In genomic region chr12:54463806-54464205, GRCm38 (mm10) we compare ENCODE assay signal across 22 mouse cellular contexts.
DNase-seq lines count a peak whose midpoint lies in the region; ATAC-seq and TF ChIP-seq lines count a peak whose summit lies in the region.
"Had no signal": no experiment of that assay in that cellular context is flagged by ENCODE, and none has a peak within 500 bp of the region (broad histone marks: within the 10 kb centered on the region; RNA-seq: fewer than 3 reads in every experiment).

No protein-coding gene starts in this region.

- H3K9me3 ChIP-seq in kidney, embryonic 16.5 days (ENCODE audit: low read length) = no peaks in the 10 kb centered on the region
- no peaks in the 10 kb centered on the region for H3K9me3 ChIP-seq in intestine, embryonic 14.5 days (ENCODE audit: control insufficient read depth, low read length)
- H3K9me3 ChIP-seq: embryonic facial prominence, embryonic 10.5 days; hindbrain, embryonic 13.5 days; neural tube, embryonic 13.5 days had no signal

- H3K4me2 ChIP-seq in kidney, embryonic 16.5 days (replicated peaks; ENCODE audit: low read depth, low read length) = no peak overlapping the region
- no peak overlapping the region for H3K4me2 ChIP-seq in intestine, embryonic 14.5 days (ENCODE audit: low read length)
- H3K4me2 ChIP-seq: hindbrain, embryonic 13.5 days; midbrain, embryonic 11.5 days; neural tube, embryonic 13.5 days had no signal

- no peaks in the 10 kb centered on the region for H3K36me3 ChIP-seq in kidney, embryonic 16.5 days (ENCODE audit: insufficient read depth, low read length)
- no peaks in the 10 kb centered on the region for H3K36me3 ChIP-seq in intestine, embryonic 14.5 days (ENCODE audit: control insufficient read depth, insufficient read depth, low read length)
- H3K36me3 ChIP-seq in small intestine, adult 2 months (ENCODE audit: control insufficient read depth, insufficient read depth, low read length) = no peaks in the 10 kb centered on the region
- H3K36me3 ChIP-seq: embryonic facial prominence, embryonic 10.5 days; G1E; hindbrain, embryonic 13.5 days; neural tube, embryonic 13.5 days had no signal

- no peak overlapping the region for H3K4me3 ChIP-seq in kidney, embryonic 16.5 days (ENCODE audit: low read length)
- no peak overlapping the region for H3K4me3 ChIP-seq in intestine, embryonic 14.5 days (ENCODE audit: low read depth, low read length)
- no peak overlapping the region for H3K4me3 ChIP-seq in small intestine, adult 2 months (ENCODE audit: low read depth, low read length)
- H3K4me3 ChIP-seq: embryonic facial prominence, embryonic 10.5 days; heart, adult 2 months; hindbrain, embryonic 13.5 days; neural tube, embryonic 13.5 days had no signal

- ATAC-seq in kidney, embryonic 16.5 days (ENCODE audit: low FRiP score, low TSS enrichment) = no peak
- peak; percentile 90 for ATAC-seq in intestine, embryonic 14.5 days (replicated peaks; ENCODE audit: low FRiP score, low TSS enrichment, low read depth)
- ATAC-seq: CD4-positive, CD25-positive, alpha-beta regulatory T cell, adult 4 months; forebrain, embryonic 14.5 days had no signal

- H3K27me3 ChIP-seq in kidney, embryonic 16.5 days (ENCODE audit: insufficient read depth, low read length) = no peaks in the 10 kb centered on the region
- H3K27me3 ChIP-seq in intestine, embryonic 14.5 days (replicated peaks; ENCODE audit: control insufficient read depth, insufficient read depth, low read length) = no peaks in the 10 kb centered on the region
- no peaks in the 10 kb centered on the region for H3K27me3 ChIP-seq in small intestine, adult 2 months (ENCODE audit: control insufficient read depth, insufficient read depth, low read length)
- H3K27me3 ChIP-seq: hindbrain, embryonic 13.5 days; neural tube, embryonic 13.5 days had no signal

- DNase-seq in kidney, adult 11 months = peak; percentile 60
- DNase-seq in 416B (ENCODE audit: low read depth) = peak; percentile 30
- peak; percentile 61 for DNase-seq in intestine, embryonic 14.5 days (ENCODE audit: low spot score)
- no peak for DNase-seq in embryo, embryonic 10.5 days (ENCODE audit: low spot score)
- no peak for DNase-seq in thymus, adult 18-20 months
- DNase-seq: cerebellum, adult 11 months; cerebellum, postnatal 25 days; liver; lung, adult 2 months; right cerebral cortex, postnatal 14 days had no signal

- H3K27ac ChIP-seq in kidney, embryonic 16.5 days (ENCODE audit: low read length) = no peak overlapping the region
- 0 out of 2 replicates have a peak overlapping the region, but pooled peaks have one; percentile 12 for H3K27ac ChIP-seq in intestine, embryonic 14.5 days (ENCODE audit: low read depth)
- H3K27ac ChIP-seq in small intestine, adult 2 months (ENCODE audit: insufficient read depth, low read depth, low read length) = peak overlapping the region; percentile 97
- H3K27ac ChIP-seq: embryonic facial prominence, embryonic 10.5 days; heart, adult 2 months; hindbrain, embryonic 13.5 days; kidney, postnatal 0 days; macrophage; neural tube, embryonic 13.5 days had no signal

- no peak; the same call in 1 of the 2 replicates for TF ChIP-seq POLR2A in small intestine, adult 2 months (IDR thresholded peaks at IDR 0.05; ENCODE audit: low read depth, low read length)

- H3K9ac ChIP-seq in kidney, embryonic 16.5 days (replicated peaks; ENCODE audit: low read length) = no peak overlapping the region
- no peak overlapping the region for H3K9ac ChIP-seq in intestine, embryonic 14.5 days (ENCODE audit: low read length)
- H3K9ac ChIP-seq: hindbrain, embryonic 13.5 days; neural tube, embryonic 13.5 days had no signal

- WGBS in kidney, embryonic 16.5 days = 57% methylated on average over 7 of the region's 7 CpGs
- 55% methylated on average over 7 of the region's 7 CpGs for WGBS in intestine, embryonic 14.5 days
- WGBS in small intestine, adult 2 months = 21% methylated on average over 7 of the region's 7 CpGs

- no peak for TF ChIP-seq CTCF in small intestine, adult 2 months (IDR thresholded peaks at IDR 0.05; ENCODE audit: extremely low read depth, insufficient read length, insufficient replicate concordance, low read depth, low read length)

- H3K4me1 ChIP-seq in kidney, embryonic 16.5 days (ENCODE audit: insufficient read depth, low read length) = no peaks in the 10 kb centered on the region
- peaks cover 11% of the 10 kb centered on the region; the same call in 1 of the 2 replicates for H3K4me1 ChIP-seq in intestine, embryonic 14.5 days (replicated peaks; ENCODE audit: control insufficient read depth, insufficient read depth, low read length)
- H3K4me1 ChIP-seq in small intestine, adult 2 months (ENCODE audit: control insufficient read depth, insufficient read depth, insufficient read length, low read length) = peaks cover 30% of the 10 kb centered on the region; the same call in 1 of the 2 replicates
- H3K4me1 ChIP-seq: hindbrain, embryonic 13.5 days; neural tube, embryonic 13.5 days had no signal

Comparison
In these comparisons a context has a peak if more than half of its experiments do, and no peak if none do; other contexts are left out.
1. DNase-seq: peak in kidney, adult 11 months (single experiment), 416B (single experiment) and intestine, embryonic 14.5 days (single experiment); none in embryo, embryonic 10.5 days (single experiment) and thymus, adult 18-20 months (0 of 2).